Mouse (Mus musculus) bone marrow, adult 2 months (tissue): ENCODE data around the gene Arhgap10.

ENCODE experiments used
- CTCF ChIP-seq: fragments of 200-500 bp; IDR thresholded peaks from 2 replicates; pipeline ENCODE4 v1.5.1; 2011; ENCODE audit warnings: low read length, control low read depth; ENCODE audit not compliant: control insufficient read depth, insufficient read depth
- POLR2A ChIP-seq: fragments of 200-500 bp; IDR thresholded peaks from 2 replicates; pipeline ENCODE4 v1.6.1; 2011; ENCODE audit warnings: low read depth, mild to moderate bottlenecking, control low read depth, low read length, borderline replicate concordance; ENCODE audit not compliant: control insufficient read depth

DNA sequence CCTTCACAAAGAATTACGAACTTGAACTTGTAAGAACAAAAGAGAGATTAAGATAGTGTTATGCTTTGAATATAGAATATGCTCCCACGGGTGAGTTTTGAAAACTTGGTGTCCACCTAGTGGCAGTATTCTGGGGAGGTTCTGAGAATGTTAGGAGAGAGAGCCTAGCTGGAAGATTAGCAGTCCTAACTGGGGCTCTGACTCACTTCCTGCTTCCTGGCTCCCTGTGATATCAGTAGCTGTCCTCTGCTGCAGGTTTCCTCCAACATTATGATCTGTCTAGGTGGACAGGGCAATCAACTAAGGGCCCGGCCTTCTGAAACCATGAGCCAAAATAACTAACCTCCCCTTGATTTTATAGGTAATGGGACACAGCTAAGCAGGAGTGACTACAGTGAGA is 233.3 kb downstream of the Arhgap10 start:
- TF ChIP-seq POLR2A (no peak), CTCF (no peak)
